Mouse (Mus musculus): Measurements from ENCODE around the gene Hmgn2.
"Not testable (repeated sequence)": the region's sequence is repeated elsewhere in the genome, so short reads cannot be mapped to it uniquely, and the experiment has no call there.

The Hmgn2 gene

DNA sequence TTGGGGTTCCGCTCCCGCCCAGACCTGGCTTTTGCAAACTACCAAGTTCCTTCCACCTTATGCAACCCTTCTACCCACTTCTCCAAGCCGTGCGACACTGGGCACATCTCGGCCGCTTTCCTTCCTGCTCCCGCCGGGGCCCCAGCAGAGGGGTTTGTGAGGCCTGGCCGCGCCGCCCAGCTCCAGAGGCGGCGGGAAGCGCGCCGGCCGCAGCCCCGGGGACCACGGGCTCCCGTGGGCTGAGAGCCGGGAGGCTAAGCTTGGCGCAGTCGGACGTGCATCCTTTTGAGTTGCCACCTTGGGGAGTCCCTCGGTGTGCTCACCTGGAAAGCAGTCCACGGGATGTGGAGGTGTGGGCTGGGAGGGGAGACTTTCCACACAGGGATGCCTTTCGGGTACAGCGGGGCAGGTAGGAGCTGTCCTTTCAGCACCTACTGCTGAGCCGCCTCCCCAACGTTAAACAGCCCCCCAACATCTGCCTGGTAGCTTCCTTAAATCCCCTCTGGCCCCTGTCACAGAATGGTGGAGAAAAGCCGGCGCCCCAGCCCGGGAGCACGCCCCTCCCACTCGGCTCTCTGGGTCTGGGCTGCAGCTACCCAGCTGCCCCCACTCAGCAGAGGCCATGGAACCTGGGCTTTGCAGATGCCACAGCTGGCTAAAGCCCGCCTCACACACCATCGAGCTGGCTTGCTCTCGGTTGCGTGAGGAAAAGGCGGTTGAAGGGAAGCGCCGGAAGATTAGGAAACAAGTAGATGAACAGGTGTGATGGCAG lies at the start of gene Hmgn2:
TSS of gene Hmgn2 (minus strand) at position 501 of the 772 bp plus-strand sequence.
- peak; percentile 46 for DNase-seq (ENCODE audit: low read depth, low spot score)

GRCm38 (mm10) chr4:134017201-134017865 lies 48.9 kb upstream of the Hmgn2 start:
- DNase-seq (ENCODE audit: low read depth, low spot score) = no peak

DNA sequence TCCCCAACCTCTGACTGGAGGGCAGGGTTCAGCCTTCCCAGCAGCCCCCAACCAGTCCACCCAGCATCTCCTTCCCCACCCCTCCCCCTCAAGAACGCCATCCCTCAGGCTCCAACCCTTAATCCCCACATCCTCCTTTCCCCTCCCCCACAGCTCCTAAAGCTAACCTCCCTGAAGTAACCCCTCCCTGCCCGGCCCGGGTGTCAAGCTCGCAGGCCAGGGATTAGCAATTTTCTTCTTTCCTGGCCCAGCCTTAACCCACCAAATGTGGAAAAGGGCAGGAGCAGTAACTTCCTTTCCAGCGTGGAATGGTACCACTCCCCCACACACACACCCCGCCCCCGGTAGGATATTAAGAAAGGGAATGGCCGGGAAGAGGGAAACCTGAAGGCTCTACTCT lies 48.3 kb upstream of the Hmgn2 start:
- no peak for DNase-seq (ENCODE audit: low read depth, low spot score)

DNA sequence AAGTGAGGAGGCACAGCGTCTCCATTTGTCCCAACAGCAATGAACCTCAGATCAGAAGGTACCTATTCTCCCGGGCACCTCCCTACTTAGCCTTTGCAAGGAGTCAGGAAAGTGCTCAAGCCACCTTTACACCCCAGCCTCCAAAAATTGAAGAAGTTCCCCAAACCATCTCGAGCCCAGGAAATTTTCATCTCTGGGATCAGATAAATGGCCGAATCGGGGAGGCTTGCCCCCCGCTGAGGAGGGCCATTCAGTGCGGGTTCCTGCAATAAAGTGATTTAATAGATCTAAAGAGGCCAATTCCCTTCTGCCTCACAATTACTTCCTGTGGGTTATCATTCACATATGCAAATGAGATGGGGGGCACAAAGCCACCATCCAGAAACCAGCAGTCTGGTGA lies 47.8 kb upstream of the Hmgn2 start:
- no peak for DNase-seq (ENCODE audit: low read depth, low spot score)

DNA sequence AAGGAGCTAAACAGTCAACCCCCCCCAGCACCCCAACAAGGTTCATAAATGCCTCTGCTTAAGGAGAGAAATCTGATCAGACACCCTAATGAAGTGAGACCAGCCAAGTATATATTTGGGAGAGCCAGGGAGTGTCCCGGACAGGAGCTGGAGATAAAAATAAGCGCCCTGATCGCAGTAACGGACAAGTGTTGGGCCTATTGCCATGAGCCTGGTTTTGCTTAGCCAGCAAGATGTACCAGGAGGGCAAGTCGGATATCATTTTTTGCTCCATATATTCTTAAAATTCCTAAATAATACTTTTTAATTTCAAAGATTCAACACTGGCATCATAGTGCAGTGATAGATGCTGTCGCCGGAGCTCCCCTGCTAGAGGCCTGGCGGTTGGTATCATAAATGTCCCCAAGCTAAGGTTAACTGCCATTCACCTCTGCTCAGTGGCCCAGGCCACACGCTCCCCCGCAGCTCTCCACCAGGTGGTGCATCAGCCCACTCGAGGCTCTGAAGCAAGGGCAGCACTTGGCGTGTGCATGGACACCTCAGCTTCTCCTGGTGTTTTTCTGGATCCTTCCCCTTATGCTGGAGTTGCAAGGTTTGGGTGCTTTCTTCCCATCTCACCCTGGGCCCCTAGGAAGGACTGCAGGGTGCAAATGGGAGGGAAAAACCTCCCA lies 44.5 kb upstream of the Hmgn2 start:
- no peak for DNase-seq (ENCODE audit: low read depth, low spot score)

GRCm38 (mm10) chr4:134011450-134012414 lies 43.3 kb upstream of the Hmgn2 start:
- DNase-seq (ENCODE audit: low read depth, low spot score) = no peak

DNA sequence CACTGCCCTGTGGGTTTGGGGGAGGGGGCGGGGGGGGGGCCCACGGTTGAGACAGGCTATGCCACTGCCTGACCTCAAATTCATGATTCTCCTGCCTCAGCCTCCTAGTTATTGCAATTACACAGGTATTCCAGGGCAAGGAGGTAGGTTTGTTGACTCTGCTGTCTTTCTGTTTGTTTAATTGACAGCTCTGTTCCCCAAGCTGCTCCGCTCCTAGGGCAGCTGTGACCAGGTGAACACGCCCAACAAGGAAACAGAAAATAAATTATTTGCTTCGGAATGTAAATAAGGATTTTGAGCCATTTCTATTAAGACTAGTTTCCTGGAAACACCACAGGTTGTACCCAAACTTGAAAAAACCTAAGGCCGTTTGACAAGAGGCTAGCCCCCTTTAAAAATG lies 41.3 kb upstream of the Hmgn2 start:
- no peak for DNase-seq (ENCODE audit: low read depth, low spot score)

DNA sequence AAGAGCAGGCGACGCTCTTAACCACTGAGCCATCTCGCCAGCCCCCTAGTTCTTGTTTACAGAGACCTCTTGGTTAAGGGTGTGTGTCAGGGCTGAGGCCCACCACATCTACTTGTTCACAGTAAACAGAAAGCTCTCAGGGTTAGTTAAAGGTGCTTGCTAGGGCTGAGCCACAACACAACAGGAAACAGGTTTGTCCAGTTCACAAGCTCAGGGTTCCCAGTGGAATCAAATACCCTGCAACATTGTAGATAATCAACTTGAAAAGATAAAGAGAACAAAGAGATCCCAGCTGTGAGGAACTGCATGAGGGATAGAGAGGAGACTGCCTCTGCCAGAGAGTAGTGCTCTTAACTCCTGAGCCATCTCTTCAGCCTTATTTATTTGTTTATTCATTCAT lies 38.4 kb upstream of the Hmgn2 start:
- DNase-seq (ENCODE audit: low read depth, low spot score) = no peak

DNA sequence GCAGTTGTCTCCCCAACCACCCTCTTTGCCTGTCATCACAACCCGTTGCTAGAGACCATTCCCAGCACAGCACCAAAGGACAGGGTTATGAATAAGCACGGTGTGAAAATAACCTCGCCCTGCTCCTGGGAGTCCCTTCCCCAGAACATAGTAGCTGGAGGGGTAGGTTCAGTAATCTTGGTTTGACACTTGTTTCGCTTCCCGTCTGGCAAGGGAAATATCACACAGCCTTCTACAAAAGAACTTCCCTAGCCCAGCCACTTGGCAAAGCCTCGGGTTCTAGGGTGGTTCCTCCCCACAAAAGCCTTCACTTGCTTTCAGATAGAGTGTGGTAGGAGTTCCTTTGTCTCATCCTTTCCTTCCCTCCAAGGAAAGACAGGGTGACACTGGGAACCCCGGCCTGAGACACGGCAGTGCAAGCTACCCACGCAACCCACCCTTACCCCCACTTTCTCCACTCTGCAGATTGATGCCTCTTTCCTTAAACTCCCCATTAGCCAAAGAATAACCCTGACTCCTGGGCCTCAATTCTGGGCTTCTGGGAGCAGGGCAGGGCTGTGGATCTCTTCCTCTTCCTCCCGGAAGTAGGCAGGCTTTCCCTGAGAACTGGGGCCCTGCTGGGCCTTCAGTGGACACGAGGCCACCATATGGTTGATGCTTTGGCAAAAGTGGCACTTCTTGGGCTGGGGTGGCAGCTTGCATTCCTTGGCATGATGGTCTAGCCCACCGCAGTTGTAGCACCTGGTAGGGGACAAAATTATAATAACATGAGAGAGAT lies 37.3 kb upstream of the Hmgn2 start:
- no peak for DNase-seq (ENCODE audit: low read depth, low spot score)

DNA sequence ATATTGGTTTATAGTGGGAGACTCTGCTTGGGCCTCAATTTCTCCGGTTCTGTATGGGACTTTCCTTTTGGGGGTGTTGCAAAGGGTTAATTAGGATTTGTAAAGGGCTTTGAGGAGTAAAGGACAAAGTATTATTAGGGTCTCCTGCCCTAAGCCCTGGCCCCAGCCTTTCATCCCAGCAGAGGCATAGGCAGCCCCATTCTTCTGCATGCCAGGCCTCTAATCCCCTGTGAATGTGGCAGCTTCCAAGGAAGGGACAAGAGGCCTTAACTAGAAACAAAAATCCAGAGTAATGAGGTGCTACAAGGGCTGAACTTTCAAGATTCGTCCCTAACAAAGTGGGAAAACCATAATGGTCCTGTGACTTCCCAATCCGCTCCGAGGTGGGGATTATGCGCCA lies 34.5 kb upstream of the Hmgn2 start:
- DNase-seq (ENCODE audit: low read depth, low spot score) = no peak

- DNase-seq (ENCODE audit: low read depth, low spot score) = no peak
These were observed 33.8 kb upstream of the Hmgn2 start for GRCm38 (mm10) chr4:134002246-134002645.

- DNase-seq (ENCODE audit: low read depth, low spot score) = no peak
These were observed 33.3 kb upstream of the Hmgn2 start for GRCm38 (mm10) chr4:134001710-134002109.

GRCm38 (mm10) chr4:134000466-134001438 lies 32.3 kb upstream of the Hmgn2 start, which contains the start of gene Dhdds:
Gene Dhdds, minus strand, starts transcription at chr4:134000918.
- peak; percentile 97 for DNase-seq (ENCODE audit: low read depth, low spot score)

- DNase-seq (ENCODE audit: low read depth, low spot score) = no peak
These were observed 26.2 kb upstream of the Hmgn2 start for GRCm38 (mm10) chr4:133994697-133995096.

DNA sequence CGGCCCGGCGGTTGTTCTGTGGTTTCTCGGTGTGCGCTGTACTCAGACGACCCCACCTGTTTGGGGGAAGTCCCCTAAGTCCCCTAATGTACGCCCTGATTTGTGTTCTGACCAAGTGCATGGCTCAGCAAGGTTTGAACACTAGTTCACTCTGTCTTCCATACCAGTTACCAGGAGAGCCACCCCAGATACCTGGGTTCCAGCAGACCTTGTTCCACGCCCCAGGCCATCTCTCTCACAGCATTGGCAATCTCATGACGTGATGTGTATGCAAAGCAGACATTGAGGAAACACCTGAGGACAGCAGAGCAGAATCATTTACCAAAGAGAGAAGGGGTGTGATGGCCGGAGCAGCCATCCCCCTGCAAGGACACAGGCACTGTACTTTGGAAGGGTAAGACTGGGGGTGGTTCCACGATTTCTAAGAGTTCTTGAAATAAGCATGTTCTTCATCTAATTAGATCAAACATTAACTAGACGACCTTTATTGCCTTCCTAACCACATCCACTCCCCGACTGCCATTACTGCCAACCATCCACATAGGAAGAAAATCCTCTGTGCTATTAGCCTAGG lies 22.7 kb upstream of the Hmgn2 start:
- DNase-seq (ENCODE audit: low read depth, low spot score) = no peak

DNA sequence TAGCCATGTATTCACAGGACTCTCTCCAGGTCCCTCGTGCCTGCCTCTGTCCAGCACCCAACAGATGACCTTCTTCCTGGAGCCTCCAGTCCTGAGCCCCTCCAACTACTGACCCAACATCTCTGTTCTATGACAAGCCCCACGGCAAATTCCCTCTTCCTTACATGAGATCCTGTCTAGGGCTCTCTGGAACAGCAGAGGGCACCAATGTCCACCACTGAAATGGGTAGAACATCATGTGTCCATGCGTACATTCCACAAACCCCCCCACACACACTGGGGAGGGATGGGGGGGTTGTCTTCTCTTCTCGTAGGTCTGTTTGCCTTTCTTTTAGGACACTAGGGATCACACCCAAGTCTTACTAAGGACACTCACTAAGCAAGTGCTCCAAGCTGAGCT lies 21.6 kb upstream of the Hmgn2 start:
- no peak for DNase-seq (ENCODE audit: low read depth, low spot score)

DNA sequence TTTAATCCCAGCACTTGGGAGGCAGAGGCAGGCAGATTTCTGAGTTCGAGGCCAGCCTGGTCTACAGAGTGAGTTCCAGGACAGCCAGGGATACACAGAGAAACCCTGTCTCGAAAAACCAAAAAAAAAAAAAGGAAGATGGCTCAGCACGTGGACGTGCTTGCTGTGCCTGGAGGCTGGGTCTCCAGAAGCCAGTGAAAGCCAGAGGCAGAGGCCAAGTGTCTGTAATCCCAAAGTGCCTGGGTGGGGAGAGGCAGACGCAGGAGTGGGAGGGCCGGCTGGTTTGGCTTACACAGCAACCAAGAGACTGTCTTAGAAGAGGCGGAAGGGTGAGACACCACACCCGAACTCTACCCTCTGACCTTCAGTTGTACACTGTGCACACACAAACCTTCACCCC lies 19.8 kb upstream of the Hmgn2 start:
- DNase-seq (ENCODE audit: low read depth, low spot score) = not testable (repeated sequence)

DNA sequence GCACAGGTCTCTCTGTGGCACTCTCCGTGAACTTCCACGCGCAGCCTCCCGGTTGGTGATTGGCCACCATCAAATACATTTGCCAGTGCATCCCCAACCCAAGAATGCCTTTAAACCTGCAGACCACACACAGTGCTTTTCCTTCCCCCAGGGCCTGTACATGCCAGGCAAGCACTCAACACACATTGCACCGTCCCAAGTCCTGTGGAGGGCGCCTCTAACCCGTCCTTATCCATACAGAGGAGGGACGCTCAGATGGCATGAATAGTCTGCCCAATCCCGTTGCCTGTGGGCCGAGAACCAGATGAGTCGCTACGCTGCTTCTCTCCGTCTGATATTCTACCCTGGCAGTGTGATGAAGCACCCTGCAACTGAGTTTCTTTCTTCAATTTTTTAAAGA lies 14.5 kb upstream of the Hmgn2 start:
- no peak for DNase-seq (ENCODE audit: low read depth, low spot score)

- no peak for DNase-seq (ENCODE audit: low read depth, low spot score)
These were observed 12.0 kb upstream of the Hmgn2 start for GRCm38 (mm10) chr4:133980496-133980895.

Measured in c-Kit-negative CD71-positive TER-119-positive erythroid progenitor cells, embryonic 14.5 days (primary cell).